Mouse (Mus musculus) embryonic facial prominence, embryonic 10.5 days (tissue): ENCODE data around the gene Rabl3. TPM values are rescaled to one million over a fixed set of nuclear protein-coding genes. Genes with fewer than 3 reads are reported as not detected.
A peak's percentile ranks its signal among the peaks of the same experiment; 100 is the strongest.

Experiments used
- DNase-seq: peaks from one replicate; pipeline ENCODE4 v3.0.0-alpha.2; 2017; ENCODE audit warnings: low spot score
- H3K27ac ChIP-seq: fragments of 300-500 bp; sonication (generic); replicated peaks from 2 replicates; pipeline ENCODE4 v1.5.1; 2016; ENCODE audit warnings: mild to moderate bottlenecking
- H3K27me3 ChIP-seq: fragments of 300-500 bp; sonication (generic); replicated peaks from 2 replicates; pipeline ENCODE4 v1.6.1; 2016; ENCODE audit warnings: low read depth, mild to moderate bottlenecking; ENCODE audit not compliant: poor library complexity, severe bottlenecking
- H3K36me3 ChIP-seq: fragments of 300-500 bp; sonication (generic); replicated peaks from 2 replicates; pipeline ENCODE4 v1.6.1; 2016; ENCODE audit warnings: mild to moderate bottlenecking, moderate library complexity
- H3K4me1 ChIP-seq: fragments of 300-500 bp; sonication (generic); 2 replicates; pipeline ENCODE4 v1.6.1; 2016
- H3K4me3 ChIP-seq: fragments of 300-500 bp; sonication (generic); 2 replicates; pipeline ENCODE4 v1.5.1; 2016; ENCODE audit warnings: mild to moderate bottlenecking, moderate library complexity
- H3K9me3 ChIP-seq: fragments of 300-500 bp; sonication (generic); 2 replicates; pipeline ENCODE4 v1.6.1; 2016; ENCODE audit warnings: mild to moderate bottlenecking
- WGBS: fragments of 180-500 bp; shearing (Covaris S2); methylation state at CpG from one replicate; pipeline ENCODE4 v1.1.7; 2016; 5-methylcytosine and 5-hydroxymethylcytosine counted together
- polyA plus RNA-seq: library from polyadenylated mRNA; unstranded; fragments of >200 nt; fragmentation: Nextera tagmentation; extraction: Ambion mirVana; gene quantifications from 2 replicates; pipeline ENCODE4 v1.2.1, GENCODE M21; 2016

The Rabl3 gene
- polyA plus RNA-seq, 1 experiment from 2014 or later = 34.5 TPM

DNA sequence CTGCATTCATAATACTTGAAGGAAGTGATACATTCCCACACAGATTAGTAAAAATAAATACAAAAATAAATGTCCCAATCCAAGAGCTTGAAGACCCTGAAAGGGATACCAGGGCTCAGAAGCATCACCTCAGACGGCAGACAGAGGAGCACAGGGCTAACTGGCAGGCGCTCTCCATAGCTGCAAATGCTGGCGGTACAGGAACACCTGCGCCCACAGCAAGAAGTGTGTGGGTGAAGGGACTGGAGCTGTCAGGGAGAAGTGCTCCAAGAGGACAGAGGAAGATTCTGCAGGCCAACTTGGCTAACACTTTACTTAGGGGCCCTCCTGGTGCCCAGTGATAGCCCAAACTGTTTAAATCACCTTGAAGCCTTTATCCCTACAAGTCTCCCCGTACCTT is 72.3 kb downstream of the Rabl3 start:
- WGBS = 88% methylated on average over 5 of the region's 5 CpGs
- Histone ChIP-seq H3K9me3 (no peaks in the 10 kb centered on the region), H3K36me3 (no peaks in the 10 kb centered on the region), H3K4me1 (peaks cover 3% of the 10 kb centered on the region; the same call in 1 of the 2 replicates), H3K27me3 (no peaks in the 10 kb centered on the region), H3K27ac (no peak overlapping the region), H3K4me3 (no peak overlapping the region)
- DNase-seq = no peak

DNA sequence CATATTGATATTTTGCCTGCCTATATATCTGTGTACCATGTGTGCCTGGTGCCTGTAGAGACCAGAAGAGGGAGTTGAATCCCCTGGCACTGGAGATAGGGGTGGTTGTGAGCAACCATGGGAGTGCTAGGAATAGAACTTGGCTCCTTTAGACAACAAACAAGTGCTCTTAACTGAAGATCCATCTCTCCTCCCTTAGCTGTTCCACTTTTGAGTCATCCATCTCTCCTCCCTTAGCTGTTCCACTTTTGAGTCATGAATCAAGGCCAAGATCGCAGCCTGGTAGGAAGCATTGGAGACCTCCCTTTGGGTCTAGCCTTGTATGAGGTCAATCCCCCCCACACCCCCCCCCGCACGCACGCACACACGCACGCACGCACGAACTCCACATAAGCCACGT is 74.9 kb downstream of the Rabl3 start:
- no peak overlapping the region for H3K4me3 ChIP-seq
- H3K27me3 ChIP-seq = no peaks in the 10 kb centered on the region
- no peaks in the 10 kb centered on the region for H3K36me3 ChIP-seq
- DNase-seq = no peak
- 92% methylated on average over 9 of the region's 9 CpGs for WGBS
- H3K9me3 ChIP-seq = no peaks in the 10 kb centered on the region
- H3K4me1 ChIP-seq = peaks cover 9% of the 10 kb centered on the region
- no peak overlapping the region for H3K27ac ChIP-seq

DNA sequence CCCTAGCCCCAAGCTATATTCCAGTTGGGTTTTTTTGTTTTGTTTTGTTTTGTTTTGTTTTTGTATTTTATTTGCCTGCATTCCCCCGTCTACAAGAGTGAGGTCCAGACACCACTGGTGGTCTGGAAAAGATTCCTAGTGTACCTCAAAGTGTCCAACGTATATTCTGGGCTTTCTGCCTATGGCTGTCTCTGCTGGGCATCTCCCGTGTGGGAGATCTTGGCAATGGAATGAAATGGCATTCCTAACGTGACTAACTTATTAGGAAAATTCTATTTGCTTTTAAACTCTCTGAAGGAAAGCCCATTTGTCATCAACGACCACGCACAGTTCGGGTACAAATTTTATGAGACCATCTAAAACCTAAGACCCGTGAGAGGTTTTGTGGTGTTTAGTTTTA is 75.7 kb downstream of the Rabl3 start:
- WGBS = 86% methylated on average over 8 of the region's 8 CpGs
- Histone ChIP-seq H3K4me1 (peaks cover 6% of the 10 kb centered on the region), H3K36me3 (no peaks in the 10 kb centered on the region), H3K27ac (no peak overlapping the region), H3K9me3 (no peaks in the 10 kb centered on the region), H3K27me3 (no peaks in the 10 kb centered on the region), H3K4me3 (no peak overlapping the region)
- no peak for DNase-seq

DNA sequence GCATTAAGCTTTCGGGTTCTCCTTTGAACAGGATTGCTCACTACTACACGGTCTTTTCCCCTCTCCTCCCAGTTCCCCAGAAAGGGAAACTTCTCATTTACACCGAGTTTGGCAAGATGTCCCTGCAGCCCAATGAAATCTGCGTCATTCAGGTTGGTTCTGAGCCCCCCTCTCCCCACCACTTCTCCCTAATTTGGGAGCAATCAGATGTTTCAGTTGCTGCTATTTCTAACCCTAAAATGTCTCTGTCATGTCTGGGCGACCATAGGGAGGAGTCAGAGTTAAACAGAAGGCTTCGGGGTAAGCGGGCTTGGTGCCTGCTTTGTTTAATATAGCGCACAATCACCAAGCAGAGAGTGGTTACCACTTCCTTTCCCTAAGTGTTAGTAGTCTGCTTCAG is 76.4 kb downstream of the Rabl3 start:
- no peak for DNase-seq
- H3K27me3 ChIP-seq = no peaks in the 10 kb centered on the region
- H3K27ac ChIP-seq = no peak overlapping the region
- H3K4me1 ChIP-seq = peaks cover 6% of the 10 kb centered on the region
- no peaks in the 10 kb centered on the region for H3K36me3 ChIP-seq
- H3K4me3 ChIP-seq = no peak overlapping the region
- WGBS = 80% methylated on average over 8 of the region's 8 CpGs
- no peaks in the 10 kb centered on the region for H3K9me3 ChIP-seq

DNA sequence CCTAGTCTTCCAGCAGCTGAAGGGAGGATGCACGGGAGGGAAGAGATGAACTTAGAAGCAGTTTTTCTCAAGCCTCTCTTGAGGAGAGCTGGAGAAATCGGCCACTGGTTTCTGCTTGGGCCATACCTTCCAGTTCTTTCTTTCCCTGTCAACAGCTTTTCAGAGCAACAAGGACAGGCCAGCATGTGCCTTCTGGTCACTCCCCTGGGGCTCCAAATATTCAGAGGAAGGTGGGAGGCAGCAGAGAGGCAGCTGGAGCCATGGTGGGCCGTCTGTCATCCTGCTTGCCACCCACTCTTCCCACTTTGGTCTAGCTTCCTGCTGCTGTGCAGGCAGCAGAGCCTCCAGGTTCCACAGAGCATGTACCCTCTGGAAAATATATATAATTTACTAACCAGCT is 78.0 kb downstream of the Rabl3 start:
- no peaks in the 10 kb centered on the region for H3K27me3 ChIP-seq
- H3K36me3 ChIP-seq = no peaks in the 10 kb centered on the region
- no peaks in the 10 kb centered on the region for H3K9me3 ChIP-seq
- H3K4me3 ChIP-seq = no peak overlapping the region
- WGBS = 43% methylated on average over 3 of the region's 3 CpGs
- H3K4me1 ChIP-seq = peaks cover 6% of the 10 kb centered on the region
- H3K27ac ChIP-seq = 0 out of 2 replicates have a peak overlapping the region, but pooled peaks have one; percentile 24
- DNase-seq = no peak

Other genes with a start within 250 kb of the Rabl3 start
- gene Stxbp5l, start 154.9 kb upstream of the Rabl3 start, polyA plus RNA-seq = 1.00 and 1.3 TPM in 2 replicates
- 44.9 and 49.6 TPM in 2 replicates for gene Gtf2e1, start 96 bp upstream of the Rabl3 start, polyA plus RNA-seq
- gene Hgd, start 40.3 kb downstream of the Rabl3 start, polyA plus RNA-seq = 0.09 and 0.16 TPM in 2 replicates
- gene Ndufb4, start 114.6 kb downstream of the Rabl3 start, polyA plus RNA-seq = 38.1 and 39.3 TPM in 2 replicates
- 192 and 210 TPM in 2 replicates for gene Fstl1, start 237.0 kb downstream of the Rabl3 start, polyA plus RNA-seq